Mouse (Mus musculus) right cerebral cortex, postnatal 36 days (tissue): ENCODE results near the gene Elf4.

ENCODE experiments used
- DNase-seq, 2 experiments: peaks; one replicate each; pipeline ENCODE4 v3.0.0; 2022; ENCODE audit warnings: low spot score in 2 of 2, mixed read lengths in 1 of 2

The Elf4 gene

GRCm38 (mm10) chrX:48462754-48463507, at the start of gene Elf4:
Gene Elf4 (minus strand): TSS chrX:48463132.
- no peak for DNase-seq

GRCm38 (mm10) chrX:48493763-48494162, 30.8 kb upstream of the Elf4 start:
- no peak for DNase-seq

GRCm38 (mm10) chrX:48481687-48482086, 18.8 kb upstream of the Elf4 start:
- no peak for DNase-seq

GRCm38 (mm10) chrX:48481095-48481494, 18.2 kb upstream of the Elf4 start:
- DNase-seq, result no peak

- DNase-seq, result no peak
Measured at GRCm38 (mm10) chrX:48467355-48467946, 4.5 kb upstream of the Elf4 start.

GRCm38 (mm10) chrX:48466174-48466573, 3.2 kb upstream of the Elf4 start:
- no peak for DNase-seq

GRCm38 (mm10) chrX:48464436-48464835, 1.5 kb upstream of the Elf4 start:
- no peak for DNase-seq

GRCm38 (mm10) chrX:48463636-48464035, 704 bp upstream of the Elf4 start:
- DNase-seq, result no peak

- DNase-seq, result no peak
Measured at GRCm38 (mm10) chrX:48462297-48462696, 635 bp downstream of the Elf4 start.

GRCm38 (mm10) chrX:48461006-48461405, 1.9 kb downstream of the Elf4 start:
- no peak for DNase-seq

GRCm38 (mm10) chrX:48460496-48460895, 2.4 kb downstream of the Elf4 start:
- no peak for DNase-seq

- DNase-seq, result no peak
Measured at GRCm38 (mm10) chrX:48456956-48457355, 6.0 kb downstream of the Elf4 start.

GRCm38 (mm10) chrX:48455018-48455417, 7.9 kb downstream of the Elf4 start:
- no peak for DNase-seq

GRCm38 (mm10) chrX:48454495-48454878, 8.4 kb downstream of the Elf4 start:
- DNase-seq, result no peak

- no peak for DNase-seq
Measured at GRCm38 (mm10) chrX:48453736-48454494, 9.0 kb downstream of the Elf4 start.

- no peak for DNase-seq
Measured at GRCm38 (mm10) chrX:48452931-48453673, 9.8 kb downstream of the Elf4 start.

GRCm38 (mm10) chrX:48452231-48452890, 10.6 kb downstream of the Elf4 start:
- no peak for DNase-seq

GRCm38 (mm10) chrX:48449646-48450045, 13.3 kb downstream of the Elf4 start:
- DNase-seq, result no peak

- DNase-seq, result no peak
Measured at GRCm38 (mm10) chrX:48444677-48445076, 18.3 kb downstream of the Elf4 start.

- DNase-seq, result no peak
Measured at GRCm38 (mm10) chrX:48441954-48442353, 21.0 kb downstream of the Elf4 start.

GRCm38 (mm10) chrX:48441548-48441947, 21.4 kb downstream of the Elf4 start:
- no peak for DNase-seq

- DNase-seq, result no peak
Measured at GRCm38 (mm10) chrX:48439036-48439435, 23.9 kb downstream of the Elf4 start.
